Mouse (Mus musculus) heart, postnatal 0 days (tissue): ENCODE results near the gene Gtsf1l. TPM values are rescaled to one million over a fixed set of nuclear protein-coding genes. Genes with fewer than 3 reads are reported as not detected.

Experiments
- ATAC-seq: fragments of 200-750 bp; cut with Nextera tagmentation; 2 replicates; pipeline ENCODE4 v1.8.0; 2017; ENCODE audit warnings: low read depth, moderate number of reproducible peaks, moderate library complexity; ENCODE audit not compliant: insufficient read depth
- DNase-seq: peaks from one replicate; pipeline ENCODE4 v3.0.0-alpha.2; 2016; ENCODE audit warnings: low spot score
- H3K27ac ChIP-seq: fragments of 300-500 bp; sonication (generic); 2 replicates; pipeline ENCODE4 v1.5.1; 2014; ENCODE audit warnings: low read depth, mild to moderate bottlenecking
- H3K27me3 ChIP-seq: fragments of 300-500 bp; sonication (generic); 2 replicates; pipeline ENCODE4 v1.6.1; 2014; ENCODE audit warnings: low read length, mixed read lengths; ENCODE audit not compliant: control insufficient read depth, insufficient read depth
- H3K36me3 ChIP-seq: fragments of 300-500 bp; sonication (generic); replicated peaks from 2 replicates; pipeline ENCODE4 v1.6.1; 2014; ENCODE audit warnings: low read length, mixed read lengths; ENCODE audit not compliant: control insufficient read depth, insufficient read depth
- H3K4me1 ChIP-seq: fragments of 300-500 bp; sonication (generic); 2 replicates; pipeline ENCODE4 v1.6.1; 2014; ENCODE audit warnings: antibody characterized with exemption; ENCODE audit not compliant: control insufficient read depth, insufficient read depth
- H3K4me2 ChIP-seq: fragments of 300-500 bp; sonication (generic); 2 replicates; pipeline ENCODE4 v1.6.1; 2014; ENCODE audit warnings: low read depth, mild to moderate bottlenecking, low read length, moderate library complexity
- H3K4me3 ChIP-seq: fragments of 300-500 bp; sonication (generic); 2 replicates; pipeline ENCODE4 v1.5.1; 2014; ENCODE audit warnings: low read depth, low read length
- H3K9ac ChIP-seq: fragments of 300-500 bp; sonication (generic); replicated peaks from 2 replicates; pipeline ENCODE4 v1.6.1; 2014; ENCODE audit warnings: low read depth, low read length, mixed read lengths
- H3K9me3 ChIP-seq: fragments of 300-500 bp; sonication (generic); replicated peaks from 2 replicates; pipeline ENCODE4 v1.6.1; 2016; ENCODE audit warnings: low read length; ENCODE audit not compliant: control insufficient read depth
- CTCF ChIP-seq: IDR thresholded peaks from 2 replicates; pipeline ENCODE4 v1.5.1; 2016; ENCODE audit warnings: antibody characterized with exemption, control low read depth, low read depth
- EP300 ChIP-seq: IDR thresholded peaks from 2 replicates; pipeline ENCODE4 v1.6.1; 2016; ENCODE audit warnings: antibody characterized with exemption, low read depth
- WGBS: fragments of 180-500 bp; shearing (Covaris S2); extraction: QIAGEN DNeasy Blood & Tissue Kit; methylation state at CpG from one replicate; pipeline ENCODE4 v1.1.7; 2014; 5-methylcytosine and 5-hydroxymethylcytosine counted together
- polyA plus RNA-seq: library from polyadenylated mRNA; unstranded; fragments of >200 nt; fragmentation: Nextera tagmentation; extraction: Ambion mirVana; gene quantifications from 2 replicates; pipeline ENCODE4 v1.2.1, GENCODE M21; 2015
- total RNA-seq: library from RNA; depleted of rRNA; stranded (reverse); fragments of >200 nt; gene quantifications from 2 replicates; pipeline ENCODE4 v1.2.3, GENCODE M21; 2014; ENCODE audit warnings: low replicate concordance

Gene Gtsf1l
- total and polyA plus RNA-seq, 2 experiments from 2014 or later, result not detected

- Histone ChIP-seq H3K4me3 (no peak overlapping the region), H3K4me2 (no peak overlapping the region), H3K27me3 (no peaks in the 10 kb centered on the region), H3K36me3 (no peaks in the 10 kb centered on the region), H3K4me1 (no peaks in the 10 kb centered on the region), H3K27ac (no peak overlapping the region), H3K9me3 (no peaks in the 10 kb centered on the region), H3K9ac (no peak overlapping the region)
- DNase-seq (no peak), ATAC-seq (no peak)
- 85% methylated on average over 6 of the region's 6 CpGs for WGBS
- TF ChIP-seq EP300, result no peak
- TF ChIP-seq CTCF, result no peak
Observed at GRCm38 (mm10) chr2:163085047-163085446, 2.6 kb downstream of the Gtsf1l start.

GRCm38 (mm10) chr2:163084519-163084918, 3.1 kb downstream of the Gtsf1l start:
- no peaks in the 10 kb centered on the region for H3K4me1 ChIP-seq
- H3K27me3 ChIP-seq, result no peaks in the 10 kb centered on the region
- 85% methylated on average over 3 of the region's 3 CpGs for WGBS
- H3K27ac ChIP-seq, result no peak overlapping the region
- no peak overlapping the region for H3K4me3 ChIP-seq
- no peak for DNase-seq
- H3K9ac ChIP-seq, result no peak overlapping the region
- H3K36me3 ChIP-seq, result 0 out of 2 replicates have a peak, but pooled peaks cover 4% of the 10 kb centered on the region
- H3K9me3 ChIP-seq, result no peaks in the 10 kb centered on the region
- TF ChIP-seq CTCF (no peak), EP300 (no peak)
- no peak overlapping the region for H3K4me2 ChIP-seq
- no peak for ATAC-seq

GRCm38 (mm10) chr2:163082591-163082990, 5.1 kb downstream of the Gtsf1l start:
- Histone ChIP-seq H3K9ac (no peak overlapping the region), H3K9me3 (no peaks in the 10 kb centered on the region), H3K27ac (no peak overlapping the region), H3K4me1 (no peaks in the 10 kb centered on the region), H3K27me3 (no peaks in the 10 kb centered on the region), H3K4me3 (no peak overlapping the region), H3K36me3 (0 out of 2 replicates have a peak, but pooled peaks cover 5% of the 10 kb centered on the region), H3K4me2 (no peak overlapping the region)
- no peak for DNase-seq
- TF ChIP-seq EP300 (no peak), CTCF (no peak)
- no peak for ATAC-seq
- 67% methylated on average over 5 of the region's 5 CpGs for WGBS

- 91% methylated on average over 4 of the region's 4 CpGs for WGBS
- H3K27me3 ChIP-seq, result no peaks in the 10 kb centered on the region
- ATAC-seq, result no peak
Observed at GRCm38 (mm10) chr2:163079041-163079440, 8.6 kb downstream of the Gtsf1l start.

GRCm38 (mm10) chr2:163075234-163075633, 12.4 kb downstream of the Gtsf1l start:
- no peak for DNase-seq
- 63% methylated on average over 3 of the region's 3 CpGs for WGBS
- TF ChIP-seq EP300 (no peak), CTCF (no peak)
- Histone ChIP-seq H3K9me3 (no peaks in the 10 kb centered on the region), H3K4me1 (no peaks in the 10 kb centered on the region), H3K27ac (no peak overlapping the region), H3K4me2 (no peak overlapping the region), H3K27me3 (no peaks in the 10 kb centered on the region), H3K9ac (no peak overlapping the region), H3K4me3 (no peak overlapping the region), H3K36me3 (peaks cover 32% of the 10 kb centered on the region)
- ATAC-seq, result no peak

More at GRCm38 (mm10) chr2:163079041-163079440, 8.6 kb downstream of the Gtsf1l start:
- TF ChIP-seq EP300, result no peak
- Histone ChIP-seq H3K9me3 (no peaks in the 10 kb centered on the region), H3K4me2 (no peak overlapping the region), H3K36me3 (peaks cover 19% of the 10 kb centered on the region; the same call in 1 of the 2 replicates), H3K4me3 (no peak overlapping the region), H3K4me1 (no peaks in the 10 kb centered on the region), H3K9ac (no peak overlapping the region), H3K27ac (no peak overlapping the region)
- DNase-seq, result no peak

GRCm38 (mm10) chr2:163074808-163075207, 12.8 kb downstream of the Gtsf1l start:
- H3K9ac ChIP-seq, result no peak overlapping the region
- H3K36me3 ChIP-seq, result peaks cover 33% of the 10 kb centered on the region
- H3K27me3 ChIP-seq, result no peaks in the 10 kb centered on the region
- no peak overlapping the region for H3K4me2 ChIP-seq
- no peak for ATAC-seq
- H3K9me3 ChIP-seq, result no peaks in the 10 kb centered on the region
- no peak for DNase-seq
- WGBS, result 87% methylated on average over 12 of the region's 12 CpGs
- TF ChIP-seq CTCF, result no peak
- TF ChIP-seq EP300, result no peak
- H3K4me3 ChIP-seq, result no peak overlapping the region
- no peak overlapping the region for H3K27ac ChIP-seq
- H3K4me1 ChIP-seq, result no peaks in the 10 kb centered on the region
